Mouse (Mus musculus) cerebellum, adult 2 months (tissue): ENCODE data around the gene Serac1.

Experiments used
- CTCF ChIP-seq: fragments of 200-500 bp; IDR thresholded peaks from 2 replicates; pipeline ENCODE4 v1.5.1; 2011; ENCODE audit warnings: low read depth, mild to moderate bottlenecking, control low read depth, low read length, moderate library complexity, borderline replicate concordance; ENCODE audit not compliant: insufficient read depth
- POLR2A ChIP-seq: fragments of 200-500 bp; IDR thresholded peaks from 2 replicates; pipeline ENCODE4 v1.6.1; 2011; ENCODE audit warnings: low read length, control low read depth, borderline replicate concordance; ENCODE audit not compliant: insufficient read depth

GRCm38 (mm10) chr17:6025831-6026230 lies 53.7 kb downstream of the Serac1 start:
- TF ChIP-seq POLR2A = no peak
- TF ChIP-seq CTCF = no peak
